Mouse (Mus musculus) heart, adult 18-20 months (tissue): ENCODE measurements at regions not wholly inside any gene's neighbourhood (a gene's known extent, or its start where the extent isn't known, plus 50 kb on each side); places are given as distances from the start of the nearest gene placed in this dataset.
A peak's percentile ranks its signal among the peaks of the same experiment; 100 is the strongest.

Experiments
- DNase-seq, 2 experiments: peaks; one replicate each; pipeline ENCODE4 v3.0.0; 2021 to 2022; ENCODE audit warnings: mixed read lengths in 1 of 2

DNA sequence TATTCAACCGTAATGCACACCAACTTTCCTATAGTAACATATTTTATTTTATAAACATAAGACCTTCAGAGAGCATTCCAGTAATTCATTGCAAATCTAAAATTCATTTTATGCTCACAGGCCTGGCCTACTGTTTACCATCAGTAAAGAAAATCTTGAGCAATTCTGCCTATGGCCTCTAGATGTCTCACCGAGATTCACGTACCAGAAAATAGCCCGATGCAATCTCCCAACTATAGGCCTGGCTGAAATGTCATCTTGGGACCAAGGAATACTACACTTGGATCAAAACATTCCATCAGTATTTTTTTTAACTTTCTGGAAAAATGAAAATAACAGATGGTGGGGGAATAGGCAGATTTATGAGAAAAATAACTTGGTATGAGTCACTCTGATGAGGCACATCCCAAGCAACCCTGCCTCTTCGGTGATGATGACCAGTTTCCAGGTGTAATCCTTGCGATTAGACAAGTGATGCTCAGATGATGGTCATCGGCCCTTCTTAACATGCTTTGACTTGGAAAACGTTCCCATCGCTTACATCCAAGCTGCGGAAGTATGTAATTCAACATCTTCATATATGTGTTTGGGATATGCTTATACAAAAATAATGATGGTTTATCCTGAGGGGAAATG lies 439.9 kb downstream of the Nyap2 start:
- DNase-seq = peak; percentile 2 to 38

- DNase-seq = no peak
Observed at GRCm38 (mm10) chr1:81520420-81521273, 443.9 kb downstream of the Nyap2 start.

DNA sequence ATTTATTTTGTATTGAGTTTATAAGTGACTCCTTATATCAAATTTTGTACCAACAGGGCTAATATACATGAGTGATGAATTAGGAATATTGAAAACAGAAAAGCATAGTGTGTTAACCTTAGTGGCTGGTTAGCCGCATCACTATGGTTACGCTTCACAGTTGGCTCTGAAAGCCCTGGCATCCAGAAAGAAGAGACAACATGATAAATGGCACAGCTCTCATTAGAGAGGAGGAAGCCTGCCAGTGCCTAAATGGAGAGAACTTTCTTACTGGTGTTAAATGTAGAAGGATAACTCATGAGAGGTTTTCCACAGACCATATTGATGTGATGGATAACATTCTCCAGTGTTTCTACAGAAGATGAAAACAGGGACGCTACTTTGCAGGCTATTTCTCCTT lies 446.2 kb downstream of the Nyap2 start:
- DNase-seq = no peak

DNA sequence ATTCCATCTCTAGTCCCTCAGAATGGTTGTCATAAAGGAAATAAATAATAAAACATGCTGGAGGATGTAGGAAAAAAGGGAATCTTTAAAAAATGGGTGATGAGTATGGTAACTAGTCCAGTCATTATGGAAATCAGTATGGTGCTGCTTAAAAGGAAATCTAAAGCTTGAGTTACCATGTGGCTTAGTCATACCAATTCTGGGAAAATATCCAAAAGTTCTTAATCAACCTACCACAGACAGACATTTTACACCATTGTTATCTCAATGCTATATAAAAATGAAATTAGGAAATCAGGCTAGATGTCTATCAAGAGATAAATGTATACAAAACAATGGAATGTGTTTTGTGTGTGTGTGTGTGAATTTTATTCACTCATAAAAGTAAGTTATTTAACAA lies 449.1 kb downstream of the Nyap2 start:
- DNase-seq = no peak

GRCm38 (mm10) chr1:81537836-81538235 lies 461.1 kb downstream of the Nyap2 start:
- no peak for DNase-seq

- no peak for DNase-seq
Observed at GRCm38 (mm10) chr1:81539591-81540311, 463.0 kb downstream of the Nyap2 start.

DNA sequence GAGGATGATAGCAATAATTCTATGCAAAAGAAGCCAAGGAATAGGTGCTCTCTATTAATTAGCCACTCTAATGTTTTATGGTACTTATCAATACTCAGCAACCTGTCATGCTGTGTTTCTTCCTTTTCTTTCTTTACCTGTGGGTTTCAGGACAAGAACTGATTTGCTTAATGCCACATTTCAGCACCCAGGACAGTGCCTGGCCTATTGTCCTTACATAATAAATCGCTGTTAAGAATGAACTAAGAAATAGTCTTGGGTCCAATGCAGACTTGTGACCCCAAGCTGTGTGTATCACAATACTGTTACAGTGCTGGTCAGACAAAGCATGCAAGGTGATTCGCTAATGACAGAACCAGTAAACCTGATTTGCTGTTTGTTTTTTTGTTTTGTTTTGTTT lies 472.2 kb downstream of the Nyap2 start:
- no peak for DNase-seq

DNA sequence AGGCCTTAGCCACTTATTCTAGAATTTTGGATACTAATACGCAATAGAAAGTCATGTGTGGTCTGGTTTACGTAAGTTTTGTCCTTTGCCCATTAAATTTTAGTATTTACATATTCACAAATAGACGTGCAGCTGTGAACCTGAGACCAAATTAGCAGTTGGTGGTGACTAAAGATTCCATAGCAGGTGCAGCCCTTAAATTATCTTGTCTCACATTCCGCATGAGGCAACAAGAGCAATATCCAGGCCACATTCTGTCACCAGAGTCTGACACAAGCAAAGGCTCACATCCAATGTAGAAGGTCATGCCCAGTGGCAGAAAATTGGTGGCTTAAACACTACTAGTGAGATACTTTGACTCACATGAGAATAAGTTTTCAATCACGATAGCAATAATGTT lies 473.0 kb downstream of the Nyap2 start:
- DNase-seq = no peak

DNA sequence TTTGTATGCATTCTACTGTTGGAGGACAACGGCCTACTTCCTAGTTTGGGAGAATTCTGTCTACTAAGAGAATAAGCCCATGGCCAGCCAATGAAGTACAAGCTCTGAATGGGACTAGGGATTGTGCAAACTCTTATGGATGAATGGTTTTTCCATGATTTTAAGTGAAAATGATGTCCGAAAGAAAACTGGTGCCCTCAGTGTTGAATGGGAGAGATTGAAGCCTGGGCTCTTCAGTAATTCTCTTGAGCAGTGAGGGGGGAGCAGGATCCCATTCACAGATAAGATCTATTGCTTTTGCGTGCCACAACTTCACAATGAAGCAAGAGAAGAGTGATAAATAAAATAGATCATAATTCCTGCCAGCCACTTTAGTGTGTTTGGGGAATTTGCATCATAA lies 476.0 kb downstream of the Nyap2 start:
- no peak for DNase-seq

- no peak for DNase-seq
Observed at GRCm38 (mm10) chr1:81576965-81577664, 500.4 kb downstream of the Nyap2 start.

DNA sequence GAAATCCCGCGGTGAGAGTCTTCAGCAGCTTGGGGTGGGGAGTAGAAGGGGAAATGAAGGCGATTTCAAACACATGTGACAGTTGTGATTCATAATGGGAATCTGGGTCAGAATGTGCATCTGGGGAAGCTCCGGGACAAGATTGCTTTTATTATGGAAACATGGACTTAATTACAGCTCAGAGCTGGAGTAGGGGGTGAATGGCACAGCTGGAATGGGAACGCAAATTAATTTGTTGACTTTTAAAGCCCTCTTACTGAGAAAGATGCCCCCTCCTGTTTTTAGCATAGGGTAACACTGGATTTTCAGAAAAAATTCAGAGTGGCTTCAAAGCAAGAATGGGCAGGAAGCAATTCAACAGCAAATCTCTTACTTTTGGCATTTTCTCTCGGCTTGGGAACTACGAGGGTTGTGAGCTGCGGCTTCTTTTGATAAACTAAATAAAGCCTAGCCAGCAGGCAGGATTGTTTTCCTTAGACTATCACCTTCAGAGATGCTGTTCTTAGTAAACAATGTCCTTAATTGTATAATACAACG lies 501.0 kb downstream of the Nyap2 start:
- DNase-seq = peak in 1 of 2 experiments; percentile 7

DNA sequence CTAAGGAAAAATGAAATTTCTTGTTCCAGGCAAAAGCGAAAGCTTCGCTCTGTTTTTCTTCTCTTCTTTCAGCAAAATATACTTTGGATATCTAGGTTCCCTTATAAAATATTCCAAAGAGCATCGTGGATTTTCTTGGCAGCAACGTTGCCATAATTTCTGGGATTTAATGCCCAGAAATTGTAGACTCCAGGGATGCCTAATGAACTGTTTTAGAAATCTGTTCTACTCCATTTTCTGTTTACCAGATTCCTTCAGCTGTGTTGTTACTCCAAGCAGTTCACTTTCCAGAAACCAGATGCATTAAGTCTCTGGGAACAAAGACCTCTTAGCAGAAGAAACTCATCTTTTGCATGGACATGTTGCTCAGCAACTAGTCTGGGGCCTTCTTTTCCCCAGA lies 504.5 kb downstream of the Nyap2 start:
- no peak for DNase-seq

DNA sequence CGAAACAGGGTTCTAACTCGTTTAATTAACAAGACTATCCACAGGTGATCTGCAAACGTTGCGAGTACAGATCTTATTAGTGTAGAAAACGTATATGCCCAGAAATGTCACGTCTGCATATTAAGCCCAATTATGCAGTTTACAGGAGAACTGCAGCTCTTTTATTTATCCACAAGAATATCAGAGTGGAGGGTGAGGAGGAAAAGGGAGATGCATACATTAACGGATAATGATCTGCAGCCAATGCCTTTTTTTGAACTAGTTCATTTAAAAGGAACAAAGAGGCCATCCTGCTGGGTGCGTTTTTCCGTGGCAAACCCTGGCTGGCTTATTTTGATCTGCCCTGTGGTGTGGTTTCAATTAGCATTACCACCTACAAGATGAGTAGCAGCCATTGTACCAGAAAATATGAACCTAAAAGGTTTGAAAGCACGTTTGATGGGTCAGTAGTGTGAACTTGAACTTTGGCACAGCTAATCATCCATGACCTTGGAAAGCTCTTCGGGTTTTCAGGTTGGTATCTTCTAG lies 511.1 kb downstream of the Nyap2 start:
- no peak for DNase-seq

DNA sequence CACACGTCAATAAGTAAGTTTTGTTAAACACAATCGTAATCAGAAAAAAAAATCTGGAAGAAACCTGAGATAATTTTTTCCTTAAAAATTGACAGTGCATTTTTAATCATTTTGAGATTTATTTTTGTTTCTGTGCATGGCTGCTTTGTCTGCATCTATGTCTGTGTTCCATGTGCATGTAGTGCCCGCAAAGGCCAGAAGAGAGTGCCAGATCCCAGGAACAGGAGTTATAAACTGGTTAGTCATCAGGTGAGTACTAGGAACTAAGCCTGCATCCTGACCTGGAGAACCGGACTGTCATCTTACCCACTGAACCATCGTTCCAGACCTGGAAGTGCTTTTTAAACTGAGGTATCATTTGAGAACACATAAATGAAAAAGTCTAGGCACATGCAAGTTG lies 514.9 kb downstream of the Nyap2 start:
- DNase-seq = no peak

GRCm38 (mm10) chr1:81593280-81594182 lies 516.8 kb downstream of the Nyap2 start:
- peak; percentile 33 to 49 for DNase-seq

GRCm38 (mm10) chr1:81594183-81594515 lies 517.4 kb downstream of the Nyap2 start:
- no peak for DNase-seq

GRCm38 (mm10) chr1:81594606-81595005 lies 517.9 kb downstream of the Nyap2 start:
- DNase-seq = no peak

- DNase-seq = no peak
Observed at GRCm38 (mm10) chr1:81608772-81609171, 532.0 kb downstream of the Nyap2 start.

DNA sequence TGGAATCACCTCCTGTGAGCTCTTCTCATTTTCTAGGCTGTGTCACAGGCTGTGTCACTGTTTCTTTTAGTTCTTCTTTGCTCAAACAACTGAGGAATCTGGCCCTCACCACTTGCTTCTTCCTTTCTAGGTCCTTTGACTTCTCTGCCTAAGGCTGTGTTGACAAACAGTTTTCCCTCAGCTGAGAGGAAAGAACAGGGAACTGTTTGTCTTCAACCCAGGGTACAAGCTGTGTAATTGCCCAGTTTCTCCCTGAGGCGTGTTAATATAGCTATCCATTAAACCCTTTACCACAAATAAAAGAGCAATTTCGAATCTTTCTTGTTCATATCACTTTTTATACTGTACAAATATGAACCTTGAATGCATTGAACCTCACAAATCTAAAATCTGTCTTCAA lies 542.1 kb downstream of the Nyap2 start:
- DNase-seq = no peak

- no peak for DNase-seq
Observed at GRCm38 (mm10) chr1:81624141-81624540, 547.4 kb downstream of the Nyap2 start.

GRCm38 (mm10) chr1:81632704-81633103 lies 556.0 kb downstream of the Nyap2 start:
- DNase-seq = no peak
